8 mouse cellular contexts compared by ENCODE assay signal in the genomic region with DNA sequence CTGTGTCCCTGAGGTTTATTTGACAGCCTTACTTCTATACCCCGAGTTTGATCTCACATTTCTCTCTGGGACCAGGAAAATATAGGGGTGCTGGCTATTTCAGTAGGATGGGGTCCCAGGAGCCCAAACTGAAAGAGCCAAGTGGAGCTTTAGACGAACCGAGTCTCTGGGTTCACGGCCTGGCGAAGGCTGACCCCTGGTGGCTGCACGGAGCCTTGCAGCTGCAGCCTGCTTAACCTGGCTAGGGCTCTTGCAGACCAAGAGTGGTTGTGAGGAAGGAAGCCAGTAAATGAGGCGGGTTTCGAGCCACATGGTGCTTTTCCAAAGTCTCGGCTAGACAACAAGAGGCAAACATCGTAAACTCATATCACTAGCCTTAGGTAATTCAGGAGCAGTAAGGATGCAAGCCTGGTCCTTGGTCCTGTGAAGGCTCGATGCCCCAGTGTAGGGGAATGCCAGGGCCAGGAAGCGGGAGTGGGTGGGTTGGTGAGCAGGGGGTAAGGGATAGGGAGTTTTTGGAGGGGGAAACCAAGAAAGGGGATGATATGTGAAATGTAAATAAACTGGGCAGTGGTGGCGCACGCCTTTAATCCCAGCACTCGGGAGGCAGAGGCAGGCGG. TPM values are rescaled to one million over a fixed set of nuclear protein-coding genes. Genes with fewer than 3 reads are reported as not detected.
DNase-seq lines count a peak whose midpoint lies in the region; ATAC-seq lines count a peak whose summit lies in the region.

No protein-coding gene starts in this region.

- ATAC-seq in cerebellum, adult (ENCODE audit: insufficient number of reproducible peaks, low FRiP score, low TSS enrichment), result peak; percentile 85
- peak; percentile 82 for ATAC-seq in forebrain, embryonic 14.5 days
- ATAC-seq in hindbrain, embryonic 14.5 days (ENCODE audit: low FRiP score), result peak; percentile 80; the same call in 1 of the 2 replicates

- no peak overlapping the region for H3K4me3 ChIP-seq in forebrain, embryonic 14.5 days (ENCODE audit: low read depth, low read length)
- H3K4me3 ChIP-seq in hindbrain, embryonic 14.5 days (replicated peaks; ENCODE audit: low read length), result no peak overlapping the region

- H3K27ac ChIP-seq in forebrain, embryonic 14.5 days (ENCODE audit: low read depth, low read length), result no peak overlapping the region
- no peak overlapping the region for H3K27ac ChIP-seq in hindbrain, embryonic 14.5 days

- no peaks in the 10 kb centered on the region for H3K27me3 ChIP-seq in forebrain, embryonic 14.5 days (replicated peaks; ENCODE audit: control insufficient read depth, insufficient read depth, low read length)
- no peaks in the 10 kb centered on the region for H3K27me3 ChIP-seq in hindbrain, embryonic 14.5 days (ENCODE audit: control insufficient read depth, insufficient read depth, low read length)

- no peak overlapping the region for H3K4me2 ChIP-seq in forebrain, embryonic 14.5 days (ENCODE audit: low read length)
- no peak overlapping the region for H3K4me2 ChIP-seq in hindbrain, embryonic 14.5 days (replicated peaks)

- DNase-seq in MEL-GATA-1-ER (ENCODE audit: extremely low read depth, low read depth), result peak; percentile 54
- DNase-seq in forebrain, embryonic 14.5 days (ENCODE audit: low spot score), result peak; percentile 79
- DNase-seq in hindbrain, embryonic 14.5 days (ENCODE audit: low spot score), result peak; percentile 87
- peak; percentile 90 to 91 for DNase-seq in layer of hippocampus, postnatal 10 days (ENCODE audit: low spot score in 2 of 2)
- peak; percentile 78 for DNase-seq in lung, postnatal 10 days
- peak; percentile 85 for DNase-seq in retina, embryonic 14.5 days (ENCODE audit: low spot score)
- peak; percentile 88 for DNase-seq in thymus, postnatal 4 days

- 44% methylated on average over 16 of the region's 16 CpGs for WGBS in forebrain, embryonic 14.5 days
- WGBS in hindbrain, embryonic 14.5 days, result 47% methylated on average over 16 of the region's 16 CpGs

- no peaks in the 10 kb centered on the region for H3K9me3 ChIP-seq in forebrain, embryonic 14.5 days (replicated peaks; ENCODE audit: control insufficient read depth, low read length)
- no peaks in the 10 kb centered on the region for H3K9me3 ChIP-seq in hindbrain, embryonic 14.5 days (ENCODE audit: control insufficient read depth, low read length)

- H3K36me3 ChIP-seq in forebrain, embryonic 14.5 days (ENCODE audit: control insufficient read depth, insufficient read depth, low read length), result no peaks in the 10 kb centered on the region
- no peaks in the 10 kb centered on the region for H3K36me3 ChIP-seq in hindbrain, embryonic 14.5 days (replicated peaks; ENCODE audit: control insufficient read depth, insufficient read depth)

- H3K4me1 ChIP-seq in forebrain, embryonic 14.5 days (ENCODE audit: control insufficient read depth, insufficient read depth, low read length), result no peaks in the 10 kb centered on the region
- H3K4me1 ChIP-seq in hindbrain, embryonic 14.5 days (replicated peaks; ENCODE audit: control insufficient read depth, insufficient read depth, low read length), result no peaks in the 10 kb centered on the region

- no peak overlapping the region for H3K9ac ChIP-seq in forebrain, embryonic 14.5 days (ENCODE audit: low read length)
- no peak overlapping the region for H3K9ac ChIP-seq in hindbrain, embryonic 14.5 days

RNA-seq across cellular contexts. Expression of a gene that starts 25.8 kb away (rescaled TPM):
- 31.9 and 39.3 TPM in 2 replicates for polyA plus RNA-seq in forebrain, embryonic 14.5 days (2014; fragmentation: Nextera tagmentation; extraction: Ambion mirVana)
- polyA plus RNA-seq in hindbrain, embryonic 14.5 days (2014; fragmentation: Nextera tagmentation; extraction: Ambion mirVana), result 28.2 and 32.0 TPM in 2 replicates
- total RNA-seq in layer of hippocampus, postnatal 10 days (2021), result 10 to 100 TPM; 16.0 to 16.4 TPM

RNA-seq across cellular contexts. Expression of a gene that starts 28.3 kb away (rescaled TPM):
- not detected in 2 replicates for polyA plus RNA-seq in forebrain, embryonic 14.5 days (2014; fragmentation: Nextera tagmentation; extraction: Ambion mirVana)
- polyA plus RNA-seq in hindbrain, embryonic 14.5 days (2014; fragmentation: Nextera tagmentation; extraction: Ambion mirVana), result not detected in 2 replicates
- not detected for total RNA-seq in layer of hippocampus, postnatal 10 days (2021)
